Mouse (Mus musculus) olfactory bulb, adult 2 months (tissue): ENCODE data around the gene Mslnl. TPM values are rescaled to one million over a fixed set of nuclear protein-coding genes. Genes with fewer than 3 reads are reported as not detected.

Source experiments
- H3K27ac ChIP-seq: fragments of 200-500 bp; 2 replicates; pipeline ENCODE4 v1.5.1; 2012; ENCODE audit warnings: low read depth, low read length; ENCODE audit not compliant: insufficient read depth
- H3K4me1 ChIP-seq: fragments of 200-500 bp; 2 replicates; pipeline ENCODE4 v1.6.1; 2012; ENCODE audit warnings: low read length; ENCODE audit not compliant: control insufficient read depth, insufficient read depth
- H3K4me3 ChIP-seq: fragments of 200-500 bp; 2 replicates; pipeline ENCODE4 v1.5.1; 2012; ENCODE audit warnings: mild to moderate bottlenecking, low read depth, low read length, moderate library complexity; ENCODE audit not compliant: insufficient read depth
- CTCF ChIP-seq: fragments of 200-500 bp; IDR thresholded peaks from 2 replicates; pipeline ENCODE4 v1.5.1; 2012; ENCODE audit warnings: low read depth, mild to moderate bottlenecking, low read length, moderate library complexity; ENCODE audit not compliant: insufficient read depth
- POLR2A ChIP-seq: fragments of 200-500 bp; IDR thresholded peaks from 2 replicates; pipeline ENCODE4 v1.6.1; 2012; ENCODE audit warnings: mild to moderate bottlenecking, low read depth, low read length, moderate library complexity; ENCODE audit not compliant: insufficient read depth
- WGBS: fragments of 180-500 bp; shearing (Covaris S2); methylation state at CpG from one replicate; pipeline ENCODE4 v1.1.7; 2018; 5-methylcytosine and 5-hydroxymethylcytosine counted together
- polyA plus RNA-seq: library from polyadenylated mRNA; stranded (reverse); fragments of >200 nt; gene quantifications from 2 replicates; pipeline ENCODE4 v1.2.4, GENCODE M21; 2012; ENCODE audit warnings: low replicate concordance; ENCODE audit not compliant: missing spikeins, insufficient read depth, insufficient read length

Gene Mslnl
- not detected in 2 replicates for polyA plus RNA-seq

GRCm38 (mm10) chr17:25735745-25736144 lies at the start of gene Mslnl:
Mslnl (plus strand) TSS chr17:25736042.
- H3K4me3 ChIP-seq = no peak within 1 kb of the TSS
- WGBS = 78% methylated on average over 3 of the region's 3 CpGs
- no peaks in the 10 kb centered on the region for H3K4me1 ChIP-seq
- TF ChIP-seq CTCF (no peak), POLR2A (no peak)
- no peak within 1 kb of the TSS for H3K27ac ChIP-seq

GRCm38 (mm10) chr17:25686323-25686722 lies 49.5 kb upstream of the Mslnl start:
- TF ChIP-seq CTCF (no peak), POLR2A (no peak)

GRCm38 (mm10) chr17:25688922-25689321 lies 46.9 kb upstream of the Mslnl start:
- Histone ChIP-seq H3K4me3 (no peak overlapping the region), H3K4me1 (no peaks in the 10 kb centered on the region), H3K27ac (no peak overlapping the region)
- 81% methylated on average over 4 of the region's 4 CpGs for WGBS
- TF ChIP-seq POLR2A (no peak), CTCF (no peak)

More at GRCm38 (mm10) chr17:25686323-25686722, 49.5 kb upstream of the Mslnl start:
- H3K27ac ChIP-seq = no peak overlapping the region
- no peaks in the 10 kb centered on the region for H3K4me1 ChIP-seq
- H3K4me3 ChIP-seq = no peak overlapping the region
- WGBS = 57% methylated on average over 7 of the region's 7 CpGs

GRCm38 (mm10) chr17:25696263-25696662 lies 39.6 kb upstream of the Mslnl start:
- TF ChIP-seq POLR2A = no peak
- no peak for TF ChIP-seq CTCF
- Histone ChIP-seq H3K4me3 (no peak overlapping the region), H3K4me1 (no peaks in the 10 kb centered on the region), H3K27ac (no peak overlapping the region)
- WGBS = 67% methylated on average over 1 of the region's 1 CpGs

GRCm38 (mm10) chr17:25698446-25698845 lies 37.4 kb upstream of the Mslnl start:
- no peak overlapping the region for H3K4me3 ChIP-seq
- no peaks in the 10 kb centered on the region for H3K4me1 ChIP-seq
- peak; percentile 23; the same call in 1 of the 2 replicates for TF ChIP-seq CTCF
- TF ChIP-seq POLR2A = no peak
- H3K27ac ChIP-seq = no peak overlapping the region
- WGBS = 15% methylated on average over 7 of the region's 7 CpGs

- Histone ChIP-seq H3K27ac (no peak overlapping the region), H3K4me1 (no peaks in the 10 kb centered on the region), H3K4me3 (no peak overlapping the region)
- 64% methylated on average over 9 of the region's 9 CpGs for WGBS
- TF ChIP-seq CTCF (no peak), POLR2A (no peak)
Measured at GRCm38 (mm10) chr17:25700863-25701496, 34.9 kb upstream of the Mslnl start.

GRCm38 (mm10) chr17:25709994-25710393 lies 25.8 kb upstream of the Mslnl start:
- Histone ChIP-seq H3K4me1 (no peaks in the 10 kb centered on the region), H3K27ac (no peak overlapping the region), H3K4me3 (no peak overlapping the region)
- TF ChIP-seq CTCF (no peak), POLR2A (no peak)
- 96% methylated on average over 2 of the region's 2 CpGs for WGBS

GRCm38 (mm10) chr17:25711136-25711535 lies 24.7 kb upstream of the Mslnl start:
- Histone ChIP-seq H3K27ac (no peak overlapping the region), H3K4me1 (no peaks in the 10 kb centered on the region), H3K4me3 (no peak overlapping the region)
- TF ChIP-seq CTCF (no peak), POLR2A (no peak)
- WGBS = 81% methylated on average over 4 of the region's 4 CpGs

- TF ChIP-seq POLR2A (no peak), CTCF (no peak)
- whole genome bisulfite sequencing = 74% methylated on average over 3 of the region's 3 CpGs
- H3K4me3 ChIP-seq = no peak overlapping the region
- peaks cover 10% of the 10 kb centered on the region for H3K4me1 ChIP-seq
- no peak overlapping the region for H3K27ac ChIP-seq
Measured at GRCm38 (mm10) chr17:25715627-25716026, 20.2 kb upstream of the Mslnl start.

- H3K27ac ChIP-seq = no peak overlapping the region
- peaks cover 10% of the 10 kb centered on the region for H3K4me1 ChIP-seq
- TF ChIP-seq POLR2A (no peak), CTCF (no peak)
- WGBS = 10% methylated on average over 6 of the region's 6 CpGs
- no peak overlapping the region for H3K4me3 ChIP-seq
Measured at GRCm38 (mm10) chr17:25716130-25716529, 19.7 kb upstream of the Mslnl start.
